Mouse (Mus musculus) liver, embryonic 13.5 days (tissue): ENCODE results near the gene Mamdc2. TPM values are rescaled to one million over a fixed set of nuclear protein-coding genes. Genes with fewer than 3 reads are reported as not detected.

Experiments
- ATAC-seq: fragments of 200-750 bp; cut with Nextera tagmentation; 2 replicates; pipeline ENCODE4 v1.8.0; 2017; ENCODE audit warnings: low read depth, mild to moderate bottlenecking, moderate number of reproducible peaks, moderate library complexity
- DNase-seq: peaks from one replicate; pipeline ENCODE4 v3.0.0; 2022
- H3K27ac ChIP-seq: fragments of 300-500 bp; sonication (generic); 2 replicates; pipeline ENCODE4 v1.5.1; 2015; ENCODE audit warnings: moderate library complexity, mild to moderate bottlenecking, inconsistent platforms
- H3K27me3 ChIP-seq: fragments of 300-500 bp; sonication (generic); 2 replicates; pipeline ENCODE4 v1.6.1; 2015; ENCODE audit warnings: mild to moderate bottlenecking, inconsistent platforms
- H3K36me3 ChIP-seq: fragments of 300-500 bp; sonication (generic); 2 replicates; pipeline ENCODE4 v1.6.1; 2015; ENCODE audit warnings: mild to moderate bottlenecking, inconsistent platforms
- H3K4me1 ChIP-seq: fragments of 300-500 bp; sonication (generic); replicated peaks from 2 replicates; pipeline ENCODE4 v1.6.1; 2015; ENCODE audit warnings: inconsistent platforms
- H3K4me2 ChIP-seq: fragments of 300-500 bp; sonication (generic); 2 replicates; pipeline ENCODE4 v1.6.1; 2015; ENCODE audit warnings: inconsistent platforms, mild to moderate bottlenecking, moderate library complexity
- H3K4me3 ChIP-seq: fragments of 300-500 bp; sonication (generic); replicated peaks from 2 replicates; pipeline ENCODE4 v1.5.1; 2015; ENCODE audit warnings: mild to moderate bottlenecking, inconsistent platforms
- H3K9ac ChIP-seq: fragments of 300-500 bp; sonication (generic); 2 replicates; pipeline ENCODE4 v1.6.1; 2015; ENCODE audit warnings: mild to moderate bottlenecking, inconsistent platforms
- H3K9me3 ChIP-seq: fragments of 300-500 bp; sonication (generic); replicated peaks from 2 replicates; pipeline ENCODE4 v1.6.1; 2016; ENCODE audit warnings: inconsistent platforms
- WGBS: fragments of 180-500 bp; shearing (Covaris S2); methylation state at CpG from one replicate; pipeline ENCODE4 v1.1.7; 2015; ENCODE audit not compliant: insufficient replicate concordance; 5-methylcytosine and 5-hydroxymethylcytosine counted together
- polyA plus RNA-seq: library from polyadenylated mRNA; unstranded; fragments of >200 nt; fragmentation: Nextera tagmentation; extraction: Ambion mirVana; gene quantifications from 2 replicates; pipeline ENCODE4 v1.2.1, GENCODE M21; 2015

The Mamdc2 gene
- polyA plus RNA-seq, 1 experiment from 2014 or later = 0.31 TPM

GRCm38 (mm10) chr19:23353881-23354401 is 94.3 kb downstream of the Mamdc2 start:
- Histone ChIP-seq H3K4me3 (no peak overlapping the region), H3K9me3 (no peaks in the 10 kb centered on the region), H3K27me3 (no peaks in the 10 kb centered on the region), H3K36me3 (no peaks in the 10 kb centered on the region), H3K4me1 (peaks cover 20% of the 10 kb centered on the region), H3K9ac (no peak overlapping the region), H3K27ac (no peak overlapping the region), H3K4me2 (no peak overlapping the region)
- no peak for ATAC-seq
- no peak for DNase-seq
- WGBS = 25% methylated on average over 9 of the region's 9 CpGs

- H3K27me3 ChIP-seq = no peaks in the 10 kb centered on the region
- peaks cover 20% of the 10 kb centered on the region for H3K4me1 ChIP-seq
- ATAC-seq (no peak), DNase-seq (no peak)
- no peak overlapping the region for H3K9ac ChIP-seq
- H3K36me3 ChIP-seq = no peaks in the 10 kb centered on the region
- 6% methylated on average over 8 of the region's 8 CpGs for WGBS
- H3K4me2 ChIP-seq = no peak overlapping the region
- no peak overlapping the region for H3K4me3 ChIP-seq
- no peak overlapping the region for H3K27ac ChIP-seq
- no peaks in the 10 kb centered on the region for H3K9me3 ChIP-seq
These were observed 95.1 kb downstream of the Mamdc2 start for GRCm38 (mm10) chr19:23353161-23353560.

- no peaks in the 10 kb centered on the region for H3K9me3 ChIP-seq
- H3K4me1 ChIP-seq = peaks cover 20% of the 10 kb centered on the region
- WGBS = 68% methylated on average over 13 of the region's 13 CpGs
- DNase-seq (no peak), ATAC-seq (no peak)
- no peak overlapping the region for H3K4me2 ChIP-seq
- no peak overlapping the region for H3K4me3 ChIP-seq
- H3K27me3 ChIP-seq = no peaks in the 10 kb centered on the region
- H3K9ac ChIP-seq = no peak overlapping the region
- no peaks in the 10 kb centered on the region for H3K36me3 ChIP-seq
- no peak overlapping the region for H3K27ac ChIP-seq
These were observed 96.3 kb downstream of the Mamdc2 start for GRCm38 (mm10) chr19:23351808-23352491.

- no peak overlapping the region for H3K4me3 ChIP-seq
- H3K9ac ChIP-seq = no peak overlapping the region
- no peak overlapping the region for H3K27ac ChIP-seq
- H3K9me3 ChIP-seq = no peaks in the 10 kb centered on the region
- no peak for ATAC-seq
- H3K27me3 ChIP-seq = no peaks in the 10 kb centered on the region
- H3K4me1 ChIP-seq = peaks cover 20% of the 10 kb centered on the region
- H3K4me2 ChIP-seq = no peak overlapping the region
- no peak for DNase-seq
- H3K36me3 ChIP-seq = no peaks in the 10 kb centered on the region
- WGBS = 68% methylated on average over 2 of the region's 2 CpGs
These were observed 98.3 kb downstream of the Mamdc2 start for GRCm38 (mm10) chr19:23349930-23350329.

- Histone ChIP-seq H3K27me3 (no peaks in the 10 kb centered on the region), H3K36me3 (no peaks in the 10 kb centered on the region), H3K4me3 (no peak overlapping the region), H3K4me1 (no peaks in the 10 kb centered on the region), H3K9me3 (no peaks in the 10 kb centered on the region), H3K4me2 (no peak overlapping the region), H3K9ac (no peak overlapping the region), H3K27ac (no peak overlapping the region)
- DNase-seq = no peak
- 70% methylated on average over 3 of the region's 3 CpGs for WGBS
- no peak for ATAC-seq
These were observed 105.5 kb downstream of the Mamdc2 start for GRCm38 (mm10) chr19:23342782-23343181.

GRCm38 (mm10) chr19:23332883-23333282 is 115.4 kb downstream of the Mamdc2 start:
- no peaks in the 10 kb centered on the region for H3K9me3 ChIP-seq
- no peaks in the 10 kb centered on the region for H3K27me3 ChIP-seq
- no peak overlapping the region for H3K9ac ChIP-seq
- 80% methylated on average over 1 of the region's 1 CpGs for WGBS
- H3K4me2 ChIP-seq = no peak overlapping the region
- H3K4me1 ChIP-seq = no peaks in the 10 kb centered on the region
- H3K4me3 ChIP-seq = no peak overlapping the region
- H3K27ac ChIP-seq = no peak overlapping the region
- no peak for DNase-seq
- ATAC-seq = no peak
- no peaks in the 10 kb centered on the region for H3K36me3 ChIP-seq

GRCm38 (mm10) chr19:23330842-23331241 is 117.4 kb downstream of the Mamdc2 start:
- Histone ChIP-seq H3K4me3 (no peak overlapping the region), H3K4me2 (no peak overlapping the region), H3K36me3 (no peaks in the 10 kb centered on the region), H3K27me3 (no peaks in the 10 kb centered on the region), H3K4me1 (no peaks in the 10 kb centered on the region), H3K27ac (no peak overlapping the region), H3K9ac (no peak overlapping the region), H3K9me3 (no peaks in the 10 kb centered on the region)
- ATAC-seq (no peak), DNase-seq (no peak)
- WGBS = 56% methylated on average over 6 of the region's 6 CpGs

- DNase-seq = no peak
- H3K27me3 ChIP-seq = no peaks in the 10 kb centered on the region
- ATAC-seq = no peak
- H3K9ac ChIP-seq = no peak overlapping the region
- no peak overlapping the region for H3K4me2 ChIP-seq
- no peaks in the 10 kb centered on the region for H3K9me3 ChIP-seq
- no peak overlapping the region for H3K4me3 ChIP-seq
- H3K27ac ChIP-seq = no peak overlapping the region
- H3K36me3 ChIP-seq = no peaks in the 10 kb centered on the region
- WGBS = 66% methylated on average over 2 of the region's 2 CpGs
- no peaks in the 10 kb centered on the region for H3K4me1 ChIP-seq
These were observed 118.9 kb downstream of the Mamdc2 start for GRCm38 (mm10) chr19:23329346-23329745.

GRCm38 (mm10) chr19:23327056-23327640 is 121.1 kb downstream of the Mamdc2 start:
- Histone ChIP-seq H3K4me1 (no peaks in the 10 kb centered on the region), H3K36me3 (no peaks in the 10 kb centered on the region), H3K4me2 (no peak overlapping the region), H3K4me3 (no peak overlapping the region), H3K27ac (no peak overlapping the region), H3K9me3 (no peaks in the 10 kb centered on the region), H3K9ac (no peak overlapping the region), H3K27me3 (no peaks in the 10 kb centered on the region)
- 69% methylated on average over 3 of the region's 3 CpGs for WGBS
- ATAC-seq (no peak), DNase-seq (no peak)

GRCm38 (mm10) chr19:23323107-23323506 is 125.1 kb downstream of the Mamdc2 start:
- 24% methylated on average over 3 of the region's 3 CpGs for WGBS
- DNase-seq (no peak), ATAC-seq (no peak)
- Histone ChIP-seq H3K27ac (no peak overlapping the region), H3K4me1 (no peaks in the 10 kb centered on the region), H3K36me3 (no peaks in the 10 kb centered on the region), H3K4me3 (no peak overlapping the region), H3K9me3 (no peaks in the 10 kb centered on the region), H3K4me2 (no peak overlapping the region), H3K9ac (no peak overlapping the region), H3K27me3 (no peaks in the 10 kb centered on the region)

- no peaks in the 10 kb centered on the region for H3K27me3 ChIP-seq
- no peak overlapping the region for H3K4me2 ChIP-seq
- H3K27ac ChIP-seq = no peak overlapping the region
- H3K4me3 ChIP-seq = no peak overlapping the region
- ATAC-seq (no peak), DNase-seq (no peak)
- H3K9me3 ChIP-seq = no peaks in the 10 kb centered on the region
- H3K36me3 ChIP-seq = no peaks in the 10 kb centered on the region
- no peak overlapping the region for H3K9ac ChIP-seq
- WGBS = 60% methylated on average over 5 of the region's 5 CpGs
- no peaks in the 10 kb centered on the region for H3K4me1 ChIP-seq
These were observed 130.3 kb downstream of the Mamdc2 start for GRCm38 (mm10) chr19:23317989-23318358.
